Mouse (Mus musculus) lung, postnatal 0 days (tissue): Measurements from ENCODE around the gene Dlk1.

Source experiments
- CTCF ChIP-seq: IDR thresholded peaks from 2 replicates; pipeline ENCODE4 v1.5.1; 2016; ENCODE audit warnings: antibody characterized with exemption, mild to moderate bottlenecking
- EP300 ChIP-seq: IDR thresholded peaks from 2 replicates; pipeline ENCODE4 v1.6.1; 2016; ENCODE audit warnings: antibody characterized with exemption, mild to moderate bottlenecking, control low read depth

DNA sequence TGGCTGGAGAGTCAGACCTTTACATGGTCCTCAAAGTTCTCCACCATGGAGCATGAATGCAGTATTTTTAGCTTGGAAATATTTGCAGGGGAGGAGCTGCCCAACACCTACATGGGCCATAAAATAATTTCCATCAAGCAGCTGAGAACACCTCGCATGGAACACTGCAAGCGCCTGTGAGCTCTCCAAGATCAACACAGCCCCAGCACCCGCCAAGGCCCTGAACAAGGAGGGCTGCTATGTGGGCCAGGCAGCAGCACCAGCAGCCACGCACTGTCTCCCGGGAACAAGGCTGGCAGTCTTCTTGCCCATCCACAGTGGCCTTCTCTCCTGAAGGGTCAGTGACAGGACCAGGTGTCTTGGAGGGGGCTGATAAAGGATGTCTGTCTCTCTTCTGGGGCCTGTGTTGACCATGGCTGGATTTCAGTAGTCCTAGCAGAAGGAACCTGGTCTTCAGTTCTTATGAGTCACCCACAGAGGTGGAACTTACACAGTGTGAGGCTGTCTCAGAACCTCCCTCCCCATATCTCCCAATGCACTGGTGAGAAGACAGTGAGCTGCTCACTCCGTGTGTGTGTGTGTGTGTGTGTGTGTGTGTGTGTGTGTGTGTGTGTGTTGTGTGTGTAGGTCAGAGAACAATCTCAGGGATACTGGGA, 20.0 kb upstream of the Dlk1 start:
- no peak for TF ChIP-seq CTCF
- TF ChIP-seq EP300, result no peak
